Mouse (Mus musculus) urinary bladder, postnatal 4 days (tissue): ENCODE data around the gene Acsf3.

ENCODE experiments used
- DNase-seq, 2 experiments: peaks; one replicate each; pipeline ENCODE4 v3.0.0; 2021 to 2022; ENCODE audit warnings: low spot score in 2 of 2

Gene Acsf3

GRCm38 (mm10) chr8:122851692-122852545 is 76.6 kb downstream of the Acsf3 start:
- no peak for DNase-seq

- no peak for DNase-seq
Measured at GRCm38 (mm10) chr8:122852546-122852905, 77.2 kb downstream of the Acsf3 start.

GRCm38 (mm10) chr8:122853340-122853771 is 78.1 kb downstream of the Acsf3 start:
- no peak for DNase-seq

GRCm38 (mm10) chr8:122854388-122854787 is 79.1 kb downstream of the Acsf3 start:
- DNase-seq, result no peak

- no peak for DNase-seq
Measured at GRCm38 (mm10) chr8:122855123-122855522, 79.8 kb downstream of the Acsf3 start.

GRCm38 (mm10) chr8:122856288-122856687 is 81.0 kb downstream of the Acsf3 start:
- DNase-seq, result no peak

- no peak for DNase-seq
Measured at GRCm38 (mm10) chr8:122859843-122860242, 84.6 kb downstream of the Acsf3 start.

- DNase-seq, result no peak
Measured at GRCm38 (mm10) chr8:122864719-122865129, 89.4 kb downstream of the Acsf3 start.

- no peak for DNase-seq
Measured at GRCm38 (mm10) chr8:122865441-122865840, 90.2 kb downstream of the Acsf3 start.

- no peak for DNase-seq
Measured at GRCm38 (mm10) chr8:122866231-122866630, 90.9 kb downstream of the Acsf3 start.
